Mouse (Mus musculus): ENCODE data around the gene Grik4.

DNA sequence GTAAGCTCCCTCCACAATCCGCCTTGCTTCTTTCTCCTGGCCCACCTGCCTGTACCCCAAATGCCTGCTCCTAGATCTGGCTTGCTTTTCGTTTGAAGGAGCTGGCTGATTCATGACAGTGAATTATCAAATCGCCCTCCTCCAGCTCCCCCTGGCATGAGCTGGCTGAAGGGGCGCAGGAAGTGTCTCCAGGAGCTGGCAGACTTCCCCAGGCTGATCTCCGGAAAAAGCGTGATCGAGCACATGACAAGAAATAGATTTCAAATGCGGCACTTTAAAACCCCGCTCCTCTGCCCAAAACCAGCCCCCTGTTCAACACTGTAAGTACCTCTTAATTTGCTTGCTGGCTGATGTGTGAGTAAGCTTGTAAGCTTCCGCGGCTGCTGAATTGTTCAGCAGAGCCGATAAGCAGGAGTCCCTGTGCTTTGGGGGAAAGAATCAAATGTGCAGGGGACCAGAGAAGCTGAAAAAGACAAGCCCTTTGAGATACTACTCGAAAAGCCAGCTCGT lies 331.8 kb downstream of the Grik4 start:
- TF ChIP-seq CTCF (IDR thresholded peaks at IDR 0.05; ENCODE audit: low read depth), result no peak
- TF ChIP-seq EP300 (IDR thresholded peaks at IDR 0.05; ENCODE audit: low read depth), result no peak

Measured in liver, embryonic 14.5 days (tissue).